Mouse (Mus musculus) liver, adult 10 weeks (tissue): ENCODE measurements around the gene Tra2a. TPM values are rescaled to one million over a fixed set of nuclear protein-coding genes. Genes with fewer than 3 reads are reported as not detected.

ENCODE experiments used
- polyA plus RNA-seq: library from polyadenylated mRNA; stranded (reverse); fragments of 350-450 nt; fragmentation: Illumina TruSeq; extraction: RNeasy Lipid Tissue Mini Kit (QIAGEN cat#74804); gene quantifications from one replicate; pipeline ENCODE4 v1.2.3, GENCODE M21; 2014; ENCODE audit warnings: low read depth, low replicate concordance

The Tra2a gene
- 39.6 TPM for polyA plus RNA-seq

DNA sequence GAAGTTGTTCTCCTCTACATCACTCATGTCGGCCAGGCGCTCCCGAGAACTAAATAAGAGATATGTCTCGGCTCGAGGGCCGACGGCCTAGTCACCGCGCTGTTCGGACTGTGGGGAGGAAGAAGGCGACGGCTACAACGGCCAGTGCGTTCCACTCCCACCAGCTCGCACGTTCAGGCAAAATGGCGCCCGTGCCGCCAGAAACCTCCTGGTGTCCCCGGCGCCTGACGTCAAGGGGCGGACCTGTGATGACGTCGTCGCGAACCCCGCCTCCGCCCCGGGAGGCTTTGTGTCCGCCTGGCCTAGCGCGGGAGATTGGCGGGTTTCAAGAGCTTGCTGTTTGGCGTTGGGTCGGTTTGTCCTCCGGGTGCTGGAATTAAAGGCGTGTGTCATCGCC lies at the start of gene Tra2a:
TSS of gene Tra2a (minus strand) at position 187 of the 397 bp plus-strand sequence.

GRCm38 (mm10) chr6:49214928-49215747 lies 48.7 kb downstream of the Tra2a start, which contains the start of gene Igf2bp3:
TSS of gene Igf2bp3 (minus strand) at chr6:49214957.

Other genes starting within 250 kb of the Tra2a start
- gene Gpnmb, start 227.5 kb downstream of the Tra2a start, polyA plus RNA-seq, result not detected
- 23.5 TPM for gene Malsu1, start 190.2 kb downstream of the Tra2a start, polyA plus RNA-seq
- not detected for gene Igf2bp3, start 49.1 kb downstream of the Tra2a start, polyA plus RNA-seq
- gene Ccdc126, start 55.2 kb upstream of the Tra2a start, polyA plus RNA-seq, result 2.7 TPM
- gene Fam221a, start 103.7 kb upstream of the Tra2a start, polyA plus RNA-seq, result 0.61 TPM
- not detected for gene Stk31, start 131.6 kb upstream of the Tra2a start, polyA plus RNA-seq